Mouse (Mus musculus) forebrain, embryonic 10.5 days (tissue): ENCODE data around the gene Scly. TPM values are rescaled to one million over a fixed set of nuclear protein-coding genes. Genes with fewer than 3 reads are reported as not detected.

ENCODE experiments used
- DNase-seq: peaks from one replicate; pipeline ENCODE4 v3.0.0-alpha.2; 2017; ENCODE audit warnings: low spot score; ENCODE audit errors: extremely low spot score
- H3K27ac ChIP-seq: fragments of 300-500 bp; sonication (generic); 2 replicates; pipeline ENCODE4 v1.5.1; 2016; ENCODE audit warnings: mild to moderate bottlenecking
- H3K27me3 ChIP-seq: fragments of 300-500 bp; sonication (generic); 2 replicates; pipeline ENCODE4 v1.6.1; 2016; ENCODE audit warnings: mild to moderate bottlenecking; ENCODE audit not compliant: poor library complexity, severe bottlenecking
- H3K36me3 ChIP-seq: fragments of 300-500 bp; sonication (generic); replicated peaks from 2 replicates; pipeline ENCODE4 v1.6.1; 2016; ENCODE audit warnings: mild to moderate bottlenecking, moderate library complexity
- H3K4me1 ChIP-seq: fragments of 300-500 bp; sonication (generic); 2 replicates; pipeline ENCODE4 v1.6.1; 2016
- H3K4me3 ChIP-seq: fragments of 300-500 bp; sonication (generic); 2 replicates; pipeline ENCODE4 v1.5.1; 2016; ENCODE audit warnings: mild to moderate bottlenecking, moderate library complexity
- H3K9me3 ChIP-seq: fragments of 300-500 bp; sonication (generic); 2 replicates; pipeline ENCODE4 v1.6.1; 2016; ENCODE audit warnings: mild to moderate bottlenecking, moderate library complexity
- WGBS: fragments of 180-500 bp; shearing (Covaris S2); methylation state at CpG from one replicate; pipeline ENCODE4 v1.1.7; 2016; 5-methylcytosine and 5-hydroxymethylcytosine counted together
- polyA plus RNA-seq: library from polyadenylated mRNA; unstranded; fragments of >200 nt; fragmentation: Nextera tagmentation; extraction: Ambion mirVana; gene quantifications from 2 replicates; pipeline ENCODE4 v1.2.1, GENCODE M21; 2016

Gene Scly
- polyA plus RNA-seq, 1 experiment from 2014 or later: 18.5 TPM

DNA sequence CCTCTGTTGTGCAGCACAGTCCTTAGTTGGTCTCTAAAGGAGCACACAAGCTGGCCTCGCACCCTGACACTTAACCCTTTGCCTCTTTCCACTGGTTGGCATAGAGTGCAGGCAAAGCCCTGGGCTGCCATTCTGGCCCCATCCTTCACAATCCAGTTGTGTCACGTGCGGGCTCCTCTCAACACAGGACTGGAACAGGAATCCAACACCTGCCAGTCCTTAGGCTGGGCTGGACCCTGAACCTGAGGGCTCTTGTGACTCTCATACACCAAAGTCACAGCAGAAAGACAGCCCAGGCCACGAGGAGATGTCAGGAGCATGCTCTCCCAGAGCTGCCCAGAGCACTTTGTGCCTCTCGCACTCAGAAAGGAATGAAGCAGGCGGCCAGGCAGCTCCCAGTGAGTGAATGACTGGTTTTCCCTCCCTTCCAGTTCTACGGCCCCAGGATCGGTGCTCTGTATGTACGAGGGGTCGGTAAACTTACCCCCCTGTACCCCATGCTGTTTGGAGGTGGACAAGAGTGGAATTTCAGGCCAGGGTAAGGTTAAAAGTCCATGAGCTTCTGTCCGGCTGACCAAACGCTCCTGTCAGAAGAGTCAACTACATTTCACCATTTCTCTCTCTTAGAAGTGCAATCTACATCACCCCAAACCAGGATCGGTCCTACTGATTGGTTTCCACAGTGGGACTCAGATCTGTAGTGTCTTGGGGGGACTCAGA is 11.4 kb downstream of the Scly start:
- 94% methylated on average over 13 of the region's 13 CpGs for WGBS
- Histone ChIP-seq H3K4me1 (peaks cover 14% of the 10 kb centered on the region), H3K4me3 (no peak overlapping the region), H3K27ac (no peak overlapping the region), H3K36me3 (peaks cover 77% of the 10 kb centered on the region), H3K9me3 (no peaks in the 10 kb centered on the region), H3K27me3 (no peaks in the 10 kb centered on the region)
- DNase-seq: no peak

DNA sequence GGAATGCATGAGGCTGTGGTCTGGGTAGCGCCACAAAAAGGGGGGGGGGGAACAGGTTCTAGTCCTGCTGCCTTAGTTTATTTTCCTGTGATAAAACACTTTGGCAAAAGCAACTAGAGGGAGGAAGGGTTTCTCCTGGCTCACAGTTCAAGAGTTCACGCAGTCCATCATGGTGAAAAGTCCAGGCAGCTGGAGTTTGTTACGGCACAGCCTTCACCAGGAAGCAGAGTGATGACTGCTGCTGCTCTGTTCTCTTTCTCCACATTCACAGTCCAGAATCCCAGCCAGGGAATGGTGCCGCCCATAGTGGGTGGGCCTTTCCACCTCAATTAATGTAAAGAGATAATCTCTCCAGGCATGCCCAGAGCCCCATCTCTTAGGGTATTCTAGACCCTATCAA is 14.1 kb downstream of the Scly start:
- H3K36me3 ChIP-seq: peaks cover 55% of the 10 kb centered on the region
- 95% methylated on average over 4 of the region's 4 CpGs for WGBS
- no peak for DNase-seq
- H3K27ac ChIP-seq: no peak overlapping the region
- peaks cover 14% of the 10 kb centered on the region for H3K4me1 ChIP-seq
- no peak overlapping the region for H3K4me3 ChIP-seq
- H3K9me3 ChIP-seq: no peaks in the 10 kb centered on the region
- H3K27me3 ChIP-seq: no peaks in the 10 kb centered on the region

DNA sequence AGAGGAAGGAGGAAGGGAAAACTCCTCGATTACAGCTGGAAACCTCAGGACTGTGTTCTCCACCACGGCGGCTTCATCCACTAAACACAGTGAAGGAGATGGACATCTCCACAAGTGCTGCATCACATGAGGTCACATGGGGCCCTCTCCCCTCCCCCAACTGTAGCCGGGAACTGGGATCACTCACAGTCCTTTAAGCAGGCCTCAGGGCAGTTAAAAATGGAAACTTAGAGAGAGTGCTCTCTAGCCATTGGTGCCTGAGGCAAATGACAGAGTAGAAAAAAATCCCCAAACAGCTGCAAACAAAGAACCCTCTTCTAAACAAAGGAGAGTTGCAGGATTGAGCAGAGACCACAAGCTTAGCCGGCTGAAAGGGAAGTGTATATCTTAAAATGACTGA is 15.1 kb downstream of the Scly start:
- Histone ChIP-seq H3K9me3 (no peaks in the 10 kb centered on the region), H3K4me3 (no peak overlapping the region), H3K27me3 (no peaks in the 10 kb centered on the region), H3K36me3 (peaks cover 47% of the 10 kb centered on the region), H3K27ac (peak overlapping the region; percentile 81), H3K4me1 (peaks cover 14% of the 10 kb centered on the region)
- DNase-seq: peak; percentile 35
- WGBS: 44% methylated on average over 5 of the region's 5 CpGs

DNA sequence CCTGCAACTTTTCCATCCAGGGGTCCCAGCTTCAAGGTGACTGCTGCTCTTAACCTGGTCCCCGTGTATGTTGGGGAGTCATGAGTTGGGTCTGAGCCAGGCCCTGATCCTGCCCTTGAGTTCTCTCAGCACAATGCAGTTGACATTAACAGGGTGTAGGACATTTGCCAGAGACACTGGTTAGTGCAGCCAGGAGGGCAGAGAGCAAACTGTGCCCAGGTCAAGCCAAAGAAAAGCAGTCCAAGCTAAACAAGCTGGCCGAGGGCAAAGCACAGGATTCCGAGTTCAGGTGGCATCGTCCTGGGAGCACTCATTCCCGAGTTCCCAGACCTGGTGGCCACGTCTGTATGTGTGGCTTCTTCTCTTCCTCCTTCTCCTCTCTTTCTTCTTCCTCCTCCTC is 19.5 kb downstream of the Scly start:
- Histone ChIP-seq H3K4me1 (peaks cover 16% of the 10 kb centered on the region), H3K27me3 (no peaks in the 10 kb centered on the region), H3K27ac (no peak overlapping the region), H3K36me3 (peaks cover 6% of the 10 kb centered on the region), H3K4me3 (no peak overlapping the region), H3K9me3 (no peaks in the 10 kb centered on the region)
- no peak for DNase-seq
- 91% methylated on average over 6 of the region's 6 CpGs for WGBS

DNA sequence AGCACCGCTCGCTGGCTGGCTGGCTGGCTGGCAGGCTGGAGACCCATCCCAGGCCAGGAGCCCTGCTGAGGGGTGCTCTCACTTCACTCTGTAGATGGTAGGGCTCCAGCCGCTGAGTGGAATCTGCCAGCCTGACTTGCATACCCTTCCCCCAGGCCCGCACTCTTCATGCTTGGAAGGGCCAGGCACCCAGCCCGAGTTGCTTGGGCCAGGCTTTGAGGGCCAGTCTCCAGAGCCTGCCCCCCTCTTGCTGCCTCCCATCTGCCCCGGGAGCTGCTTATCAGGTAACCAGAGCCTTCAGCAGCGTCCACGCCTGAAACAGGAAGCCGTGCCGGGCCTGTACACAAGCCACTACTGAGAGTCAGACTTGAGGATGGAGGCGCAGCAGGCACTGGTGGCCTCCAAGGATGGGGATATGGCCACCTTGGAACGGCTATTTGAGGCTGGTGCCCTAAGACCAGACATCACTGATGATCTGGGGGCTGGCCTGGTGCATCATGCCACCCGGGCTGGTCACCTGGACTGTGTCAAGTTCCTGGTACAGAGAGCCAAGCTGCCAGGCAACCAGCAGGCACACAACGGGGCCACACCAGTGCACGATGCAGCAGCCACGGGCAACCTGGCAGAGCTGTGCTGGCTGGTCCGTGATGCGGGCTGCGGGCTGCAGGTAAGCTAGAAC is 23.8 kb downstream of the Scly start, which contains the start of gene Espnl:
TSS of gene Espnl (plus strand) at position 316 of the 679 bp plus-strand sequence.
- H3K27ac ChIP-seq: no peak within 1 kb of the TSS
- 80% methylated on average over 19 of the region's 19 CpGs for WGBS

DNA sequence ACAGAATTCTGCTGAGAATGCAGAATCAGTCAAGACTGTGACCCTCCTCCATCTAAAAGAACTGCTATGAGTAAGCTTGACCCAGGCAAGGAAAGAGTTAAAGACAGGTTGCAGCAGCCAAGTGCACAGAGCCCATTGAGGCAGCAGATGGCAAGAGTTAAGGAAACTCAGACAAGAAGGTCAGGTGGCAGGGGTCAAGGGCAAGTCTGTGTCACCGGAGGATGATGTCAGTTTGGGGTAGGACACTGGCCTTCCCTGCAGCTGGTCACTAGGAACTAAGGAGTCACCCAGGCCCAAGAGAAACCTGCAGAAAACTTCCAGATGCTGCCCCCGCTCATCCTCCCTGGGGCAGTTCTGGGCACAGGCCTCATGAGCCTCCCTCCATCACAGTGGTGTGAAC is 26.5 kb downstream of the Scly start:
- Histone ChIP-seq H3K27me3 (no peaks in the 10 kb centered on the region), H3K9me3 (no peaks in the 10 kb centered on the region), H3K4me1 (peaks cover 11% of the 10 kb centered on the region; the same call in 1 of the 2 replicates), H3K27ac (no peak overlapping the region), H3K36me3 (no peaks in the 10 kb centered on the region), H3K4me3 (no peak overlapping the region)
- WGBS: 81% methylated on average over 2 of the region's 2 CpGs
- DNase-seq: no peak

More for the DNA sequence above, 23.8 kb downstream of the Scly start, which contains the start of gene Espnl:
- Histone ChIP-seq H3K27me3 (no peaks in the 10 kb centered on the region), H3K36me3 (no peaks in the 10 kb centered on the region), H3K4me3 (no peak within 1 kb of the TSS), H3K4me1 (peaks cover 11% of the 10 kb centered on the region; the same call in 1 of the 2 replicates), H3K9me3 (no peaks in the 10 kb centered on the region)
- no peak for DNase-seq

DNA sequence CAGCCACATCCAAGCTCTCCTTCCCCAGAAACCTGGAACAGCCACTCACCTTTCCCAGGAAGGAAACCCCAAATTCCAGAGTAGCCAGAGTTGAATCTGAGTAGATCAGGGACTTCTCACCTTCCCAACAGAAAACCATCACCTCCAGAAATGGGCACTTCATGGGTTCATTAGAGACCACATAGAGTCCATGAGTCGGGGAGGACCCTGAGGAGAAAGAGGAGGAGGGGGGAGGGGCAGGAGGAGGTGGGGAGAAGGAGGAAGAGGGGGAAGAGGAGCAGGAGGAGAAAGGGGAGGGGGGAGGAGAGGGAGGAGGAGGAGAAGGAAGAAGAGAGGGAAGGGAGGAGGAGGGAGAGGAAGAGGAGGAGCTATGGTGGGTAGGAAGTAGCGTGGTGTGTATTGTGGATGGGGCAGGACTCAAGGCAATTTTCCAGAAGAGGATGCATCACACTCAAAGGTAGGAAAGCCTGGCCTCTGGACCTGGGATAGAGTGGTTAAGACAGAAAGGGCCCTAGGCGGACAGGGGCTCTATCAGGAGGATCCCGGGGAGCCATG is 27.4 kb downstream of the Scly start:
- DNase-seq: no peak
- Histone ChIP-seq H3K4me3 (no peak overlapping the region), H3K4me1 (peaks cover 11% of the 10 kb centered on the region; the same call in 1 of the 2 replicates), H3K36me3 (no peaks in the 10 kb centered on the region), H3K27me3 (no peaks in the 10 kb centered on the region), H3K9me3 (no peaks in the 10 kb centered on the region), H3K27ac (no peak overlapping the region)
- 81% methylated on average over 4 of the region's 4 CpGs for WGBS

DNA sequence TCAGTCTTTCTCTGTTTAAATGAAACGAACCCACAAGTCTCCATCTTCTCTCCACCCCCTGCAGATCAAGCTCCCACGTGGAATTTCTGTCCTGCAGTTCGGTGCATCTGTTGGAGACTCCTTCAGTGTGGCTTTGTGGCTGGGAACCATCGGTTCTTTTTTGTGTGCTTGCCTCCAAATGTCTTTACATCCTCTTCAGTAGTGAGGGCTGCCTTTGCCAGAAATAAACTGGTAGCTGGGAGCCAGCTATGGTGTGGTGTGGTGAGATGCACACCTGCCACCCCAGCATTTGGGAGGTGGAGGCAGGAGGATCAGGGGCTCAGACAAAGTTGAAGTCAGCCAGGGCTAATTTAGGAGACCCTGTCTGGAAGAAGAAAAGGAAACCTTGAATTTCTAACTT is 34.0 kb downstream of the Scly start:
- H3K4me3 ChIP-seq: no peak overlapping the region
- 62% methylated on average over 4 of the region's 4 CpGs for WGBS
- H3K36me3 ChIP-seq: no peaks in the 10 kb centered on the region
- H3K27me3 ChIP-seq: no peaks in the 10 kb centered on the region
- H3K27ac ChIP-seq: no peak overlapping the region
- no peaks in the 10 kb centered on the region for H3K9me3 ChIP-seq
- no peak for DNase-seq
- no peaks in the 10 kb centered on the region for H3K4me1 ChIP-seq

DNA sequence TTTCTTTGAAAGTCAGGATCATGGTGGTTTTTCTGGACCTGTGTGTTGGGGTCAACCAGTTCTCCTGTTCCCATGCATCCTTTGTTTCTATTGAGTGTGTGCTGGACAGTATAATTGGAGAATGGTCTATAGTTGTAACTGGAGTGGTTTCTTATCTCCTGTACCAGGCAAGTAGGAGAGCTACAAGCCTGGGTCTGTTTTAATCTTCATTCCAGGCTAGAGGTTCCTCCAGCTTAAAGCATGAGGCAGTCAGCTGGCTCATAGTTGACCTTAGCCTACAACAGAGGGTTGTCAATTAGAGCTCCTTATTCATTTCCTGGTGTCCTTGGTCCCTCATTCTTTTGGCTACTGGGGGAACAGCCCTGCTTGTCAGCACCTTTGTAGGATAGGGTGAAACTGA is 35.4 kb downstream of the Scly start:
- no peaks in the 10 kb centered on the region for H3K36me3 ChIP-seq
- DNase-seq: no peak

DNA sequence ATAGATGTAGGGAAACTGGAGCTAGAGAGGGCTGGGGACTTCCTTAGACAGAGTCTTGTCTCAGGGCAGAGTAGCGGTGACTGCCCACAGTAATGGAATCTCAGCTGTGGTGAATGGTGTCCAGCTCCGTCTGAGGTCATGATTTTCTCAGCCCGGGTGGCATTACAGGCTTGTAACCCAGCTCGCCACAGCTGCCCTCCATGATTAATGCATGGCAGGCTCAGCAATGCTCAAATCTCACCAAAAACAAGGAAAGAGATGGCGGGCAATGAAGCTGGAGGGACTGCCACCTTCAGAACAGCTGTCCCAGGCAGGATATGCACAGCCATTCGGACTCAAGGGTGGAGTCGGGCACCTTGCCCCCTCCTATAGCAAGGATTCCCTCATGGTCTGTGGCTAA is 39.2 kb downstream of the Scly start:
- Histone ChIP-seq H3K27me3 (peaks cover 12% of the 10 kb centered on the region), H3K27ac (no peak overlapping the region)
- WGBS: 88% methylated on average over 7 of the region's 7 CpGs

More for the DNA sequence above, 35.4 kb downstream of the Scly start:
- Histone ChIP-seq H3K27ac (no peak overlapping the region), H3K27me3 (no peaks in the 10 kb centered on the region), H3K4me1 (peaks cover 6% of the 10 kb centered on the region; the same call in 1 of the 2 replicates), H3K4me3 (no peak overlapping the region), H3K9me3 (no peaks in the 10 kb centered on the region)

DNA sequence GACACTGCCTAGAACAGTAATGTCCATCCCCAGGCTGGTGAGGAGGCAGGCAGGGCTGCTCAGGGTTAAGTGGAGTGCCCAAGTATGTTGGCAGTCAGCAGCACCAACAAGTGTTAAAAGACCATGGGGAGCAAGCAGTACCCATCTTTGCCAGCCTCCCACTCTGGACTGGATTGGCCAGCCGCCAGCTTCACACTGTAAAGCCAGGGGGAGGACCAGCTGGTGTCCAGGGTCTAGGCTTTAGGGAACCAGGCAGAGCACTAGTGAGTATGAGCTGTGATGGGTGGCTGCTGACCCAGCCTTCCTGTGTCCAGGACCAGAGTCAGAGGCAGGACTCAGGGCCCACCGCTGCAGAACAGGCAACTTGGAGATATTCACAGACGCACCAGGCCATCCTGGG is 45.9 kb downstream of the Scly start:
- Histone ChIP-seq H3K9me3 (no peaks in the 10 kb centered on the region), H3K36me3 (no peaks in the 10 kb centered on the region), H3K27me3 (peaks cover 69% of the 10 kb centered on the region), H3K4me3 (no peak overlapping the region), H3K4me1 (peaks cover 14% of the 10 kb centered on the region), H3K27ac (no peak overlapping the region)
- 89% methylated on average over 3 of the region's 3 CpGs for WGBS
- DNase-seq: no peak

More for the DNA sequence above, 39.2 kb downstream of the Scly start:
- no peaks in the 10 kb centered on the region for H3K9me3 ChIP-seq
- H3K4me3 ChIP-seq: no peak overlapping the region
- no peaks in the 10 kb centered on the region for H3K36me3 ChIP-seq
- peaks cover 9% of the 10 kb centered on the region; the same call in 1 of the 2 replicates for H3K4me1 ChIP-seq
- DNase-seq: no peak

DNA sequence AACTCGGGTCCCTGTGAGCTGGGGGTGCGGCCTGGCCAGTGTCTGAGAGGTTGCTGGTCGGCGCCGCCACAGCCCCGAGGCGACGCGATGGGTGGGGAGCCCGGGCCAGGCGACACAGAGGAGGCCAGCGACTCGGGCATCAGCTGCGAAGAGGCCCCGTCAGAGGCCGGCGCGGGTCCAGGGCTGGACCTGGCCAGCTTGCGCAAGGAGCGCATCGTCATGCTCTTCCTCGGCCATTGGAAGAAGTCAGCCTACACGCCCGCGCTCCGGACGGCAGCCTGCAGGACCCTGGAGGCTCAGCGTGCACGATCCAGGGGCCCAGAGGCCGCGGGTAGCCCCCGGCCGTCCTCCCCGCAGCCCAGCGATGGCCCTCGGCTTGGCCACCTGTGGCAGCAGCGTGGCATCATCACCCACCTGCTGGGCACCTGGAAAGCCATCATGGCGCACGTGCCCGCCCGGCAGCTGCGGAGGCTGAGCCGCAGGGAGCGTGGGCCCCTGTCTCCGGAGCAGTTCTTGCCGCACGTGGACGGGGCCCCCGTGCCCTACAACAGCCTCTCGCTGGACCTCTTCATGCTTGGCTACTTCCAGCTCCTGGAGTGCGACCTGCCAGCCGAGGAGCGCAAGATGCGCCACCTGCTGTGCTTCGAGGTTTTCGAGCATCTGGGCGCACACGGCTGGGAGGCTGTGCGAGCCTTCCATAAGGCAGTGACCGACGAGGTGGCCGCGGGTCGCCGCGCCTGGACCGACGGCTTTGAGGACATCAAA is 47.0 kb downstream of the Scly start:
- 4% methylated on average over 68 of the region's 68 CpGs for WGBS
- no peak for DNase-seq
- Histone ChIP-seq H3K36me3 (no peaks in the 10 kb centered on the region), H3K9me3 (no peaks in the 10 kb centered on the region), H3K4me3 (peak overlapping the region; percentile 45), H3K4me1 (peaks cover 14% of the 10 kb centered on the region), H3K27ac (no peak overlapping the region), H3K27me3 (peaks cover 69% of the 10 kb centered on the region)
